Mouse (Mus musculus): ENCODE results near the gene Sclt1.

Sclt1 gene

DNA sequence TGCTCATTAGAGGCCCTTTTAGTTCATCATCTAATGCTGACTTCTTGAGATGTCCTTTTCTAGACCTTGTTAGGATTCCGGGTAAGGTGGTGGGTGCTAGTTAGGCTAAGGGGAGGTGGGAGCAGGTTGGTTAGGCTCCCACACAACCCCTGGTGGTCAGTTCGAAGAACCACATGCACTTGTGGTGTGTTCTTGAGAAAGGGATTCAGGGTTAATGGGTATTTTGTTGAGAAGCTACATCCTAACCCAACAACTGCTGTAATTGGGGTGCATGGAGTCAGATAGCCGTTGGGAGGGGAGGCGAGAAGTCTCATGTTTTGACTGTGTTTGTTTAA is 136.0 kb downstream of the Sclt1 start:
- peak; percentile 70 for DNase-seq (ENCODE audit: low read depth, low spot score)

DNA sequence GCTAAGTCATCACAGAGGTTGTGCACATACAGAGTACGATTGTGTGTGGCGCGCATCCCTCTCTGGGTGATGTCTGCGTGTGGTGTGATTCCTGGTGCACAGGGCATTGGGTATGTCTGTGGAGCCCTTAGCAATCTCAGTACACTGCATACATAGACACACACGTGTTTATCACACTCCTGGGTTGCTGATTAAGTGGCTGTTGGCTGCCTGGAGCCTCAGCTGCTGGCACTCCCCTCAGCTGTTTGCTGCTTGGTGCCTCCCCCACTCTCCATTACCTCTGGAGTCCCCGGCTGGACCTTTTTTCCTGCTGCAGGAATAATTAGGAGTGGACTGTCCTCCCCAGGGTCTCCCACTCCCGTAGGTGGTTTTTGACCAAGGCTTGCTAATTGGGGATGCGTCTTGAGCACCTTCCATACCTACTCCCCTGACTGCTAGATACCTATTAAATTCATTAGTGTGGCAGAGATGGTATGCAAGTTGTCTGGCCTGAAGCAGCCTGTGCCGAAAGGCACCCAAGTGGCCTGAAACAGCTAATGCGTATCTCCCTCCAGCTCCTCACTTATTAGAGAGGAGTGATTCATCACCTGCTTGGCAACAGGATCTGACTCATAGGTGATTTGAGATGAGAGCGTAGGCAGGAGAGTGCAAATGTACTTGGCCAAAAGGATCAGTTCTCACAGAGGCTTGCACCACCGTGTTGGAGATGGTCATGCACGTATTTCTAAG is 136.5 kb downstream of the Sclt1 start:
- no peak for DNase-seq (ENCODE audit: low read depth, low spot score)

DNA sequence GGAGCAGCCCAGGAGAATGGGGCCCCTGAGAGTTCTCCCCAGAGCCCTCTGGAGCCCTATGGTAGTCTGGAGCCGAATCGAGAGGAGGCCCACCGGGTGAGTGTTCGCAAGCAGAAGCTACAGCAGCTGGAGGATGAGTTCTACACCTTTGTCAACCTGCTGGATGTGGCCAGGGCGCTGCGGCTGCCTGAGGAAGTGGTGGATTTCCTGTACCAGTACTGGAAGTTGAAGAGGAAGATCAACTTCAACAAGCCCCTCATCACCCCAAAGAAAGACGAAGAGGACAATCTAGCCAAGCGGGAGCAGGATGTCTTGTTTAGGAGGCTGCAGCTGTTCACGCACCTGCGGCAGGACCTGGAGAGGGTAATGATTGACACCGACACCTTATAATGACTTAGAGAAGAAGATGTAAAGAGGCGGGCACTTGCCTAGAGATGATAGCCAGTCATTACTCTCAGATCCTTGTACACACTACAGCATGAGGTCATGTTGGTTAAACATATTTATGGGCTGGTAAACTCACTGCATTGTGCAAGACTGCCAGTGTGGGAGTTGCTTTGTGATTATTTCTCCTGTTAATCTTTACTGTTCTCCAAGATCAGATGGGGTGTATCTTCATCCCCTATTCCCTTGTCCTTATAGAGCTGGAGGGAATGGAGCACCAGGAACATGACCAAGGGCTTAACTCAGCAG is 137.5 kb downstream of the Sclt1 start:
- DNase-seq (ENCODE audit: low read depth, low spot score) = no peak

DNA sequence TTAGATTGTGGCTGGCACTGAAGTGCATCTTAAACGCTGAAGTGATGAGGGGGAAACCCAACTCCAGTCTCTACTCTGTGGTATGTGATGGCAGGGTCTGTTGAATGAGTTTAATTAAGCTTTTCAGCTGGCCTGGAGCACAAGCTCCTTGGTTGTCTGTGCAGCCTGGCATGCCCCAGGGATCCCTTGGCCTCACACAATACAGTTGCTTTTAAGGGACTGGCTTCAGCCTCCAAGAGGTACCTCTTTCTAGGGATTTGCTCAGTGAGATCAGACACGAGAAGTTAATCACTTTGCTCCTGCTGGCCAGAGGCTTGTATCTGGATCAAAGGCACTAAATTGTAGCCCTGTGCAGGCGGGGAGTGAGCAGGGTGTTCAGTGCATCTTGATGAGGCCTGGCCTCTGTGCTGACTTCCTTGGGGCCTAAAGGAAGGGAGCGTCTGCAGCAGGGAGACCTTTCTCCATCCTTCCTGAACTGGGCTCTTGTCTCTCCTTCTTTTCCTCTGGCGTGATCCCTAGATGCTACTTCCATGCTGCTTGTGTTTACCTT is 138.8 kb downstream of the Sclt1 start:
- no peak for DNase-seq (ENCODE audit: low read depth, low spot score)

DNA sequence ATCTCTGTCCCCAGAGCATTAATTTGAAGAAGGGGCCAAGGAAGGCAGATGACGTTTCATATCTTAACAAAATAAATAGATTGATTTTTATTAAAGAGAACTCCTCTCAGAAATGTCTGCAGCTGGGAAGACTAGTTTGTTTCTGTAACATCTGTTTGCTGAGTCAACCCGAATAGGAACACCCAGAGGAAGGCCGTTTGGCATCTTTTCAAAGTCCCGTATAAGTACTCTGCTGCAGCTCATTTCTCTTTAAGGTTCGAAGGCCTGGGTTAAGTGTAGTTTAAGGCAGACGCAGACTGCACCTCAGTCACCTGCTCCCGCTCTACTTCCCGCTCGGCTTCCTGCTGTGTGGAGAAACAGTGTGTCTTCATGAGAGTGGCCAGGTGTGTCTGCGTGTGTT is 139.4 kb downstream of the Sclt1 start:
- no peak for DNase-seq (ENCODE audit: low read depth, low spot score)

DNA sequence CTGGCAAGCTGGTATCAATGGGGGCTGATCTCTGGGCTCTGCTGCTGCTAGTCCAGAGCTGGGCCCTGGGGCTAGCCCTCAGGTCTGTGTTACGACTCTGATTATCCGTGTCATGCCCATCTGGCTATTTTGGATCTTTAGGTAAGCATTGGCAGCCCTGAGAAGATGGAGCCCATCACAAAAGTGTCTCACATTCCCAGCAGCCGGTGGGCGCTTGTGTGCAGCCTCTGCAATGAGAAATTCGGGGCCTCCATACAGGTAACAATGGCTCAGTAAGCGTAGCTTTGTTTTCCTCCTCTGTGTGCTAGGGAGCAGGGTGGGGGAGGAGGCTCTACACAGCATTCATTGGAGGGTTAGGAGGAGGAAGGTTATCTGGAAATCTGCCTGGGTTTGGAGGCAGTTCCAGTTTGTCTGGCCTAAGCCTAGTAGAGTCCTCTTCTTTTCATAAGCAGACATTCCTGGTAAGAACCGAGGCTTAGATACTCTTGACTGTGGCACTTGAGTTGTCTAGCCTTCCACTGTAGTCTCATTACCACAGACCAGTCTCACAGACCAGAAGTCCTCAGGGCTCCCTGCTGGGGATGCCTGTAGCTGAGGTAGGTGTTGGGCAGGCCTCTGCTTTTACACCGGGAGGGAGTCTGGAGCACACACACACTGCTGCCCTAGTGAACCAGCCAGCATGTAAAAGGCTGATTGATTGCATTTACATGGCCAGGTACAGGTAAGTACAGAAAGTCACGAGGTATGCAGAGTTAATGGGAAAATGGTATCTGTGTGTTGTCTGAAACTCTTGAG is 140.9 kb downstream of the Sclt1 start:
- DNase-seq (ENCODE audit: low read depth, low spot score) = peak; percentile 70

DNA sequence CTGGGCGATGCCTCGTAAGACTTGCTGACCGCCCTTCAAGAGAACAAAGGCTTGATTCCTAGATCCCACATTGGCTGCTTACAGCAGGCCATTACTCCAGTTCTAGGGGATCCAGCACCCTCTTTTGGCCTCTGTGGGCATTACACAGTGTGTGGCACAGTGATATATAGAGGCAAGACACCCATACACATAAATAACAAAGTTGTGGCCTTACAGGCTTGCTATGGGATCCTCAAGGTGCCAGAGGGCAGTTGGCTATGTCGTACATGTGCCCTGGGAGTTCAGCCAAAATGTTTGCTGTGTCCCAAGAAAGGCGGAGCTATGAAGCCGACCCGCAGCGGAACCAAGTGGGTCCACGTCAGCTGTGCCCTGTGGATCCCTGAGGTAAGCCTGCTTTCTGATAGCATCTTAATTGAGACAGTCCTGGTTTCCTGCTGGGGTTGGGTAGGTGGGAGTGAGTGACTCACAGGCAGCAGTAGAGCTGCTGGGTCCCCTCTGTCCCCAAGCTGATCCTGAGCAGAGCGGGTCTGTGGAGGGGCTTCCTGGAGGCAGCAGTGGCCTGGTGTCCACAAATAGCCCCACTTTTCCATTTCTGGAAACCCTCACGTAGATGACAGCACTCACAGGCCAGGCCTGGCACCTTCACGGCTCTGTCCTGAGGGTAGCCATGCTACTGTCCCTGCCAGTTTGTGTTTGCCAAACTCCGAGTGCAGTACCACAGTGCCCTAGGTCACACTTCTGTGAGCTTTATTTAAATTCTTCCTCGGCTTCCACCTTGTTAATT is 142.3 kb downstream of the Sclt1 start:
- DNase-seq (ENCODE audit: low read depth, low spot score) = peak; percentile 79

DNA sequence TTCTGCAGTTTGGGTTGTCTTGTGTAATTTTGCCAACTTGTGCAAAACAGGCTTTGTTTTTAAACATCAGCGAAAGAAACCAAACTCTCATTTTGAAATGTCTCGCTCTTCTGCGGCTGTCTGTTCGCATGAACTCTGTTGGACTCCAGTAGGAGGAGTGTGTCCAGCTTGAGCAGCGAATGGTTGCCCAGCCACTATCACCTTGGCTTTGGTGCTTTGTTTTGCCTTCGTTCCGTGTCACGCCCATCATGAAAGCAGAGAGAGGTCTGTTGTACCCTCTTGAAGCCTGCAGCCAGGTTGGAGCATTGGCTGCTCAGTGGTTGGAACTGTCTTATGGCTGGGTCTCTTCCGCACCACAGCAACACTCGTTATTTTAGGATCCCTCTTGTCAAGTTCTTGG is 143.1 kb downstream of the Sclt1 start:
- DNase-seq (ENCODE audit: low read depth, low spot score) = no peak

DNA sequence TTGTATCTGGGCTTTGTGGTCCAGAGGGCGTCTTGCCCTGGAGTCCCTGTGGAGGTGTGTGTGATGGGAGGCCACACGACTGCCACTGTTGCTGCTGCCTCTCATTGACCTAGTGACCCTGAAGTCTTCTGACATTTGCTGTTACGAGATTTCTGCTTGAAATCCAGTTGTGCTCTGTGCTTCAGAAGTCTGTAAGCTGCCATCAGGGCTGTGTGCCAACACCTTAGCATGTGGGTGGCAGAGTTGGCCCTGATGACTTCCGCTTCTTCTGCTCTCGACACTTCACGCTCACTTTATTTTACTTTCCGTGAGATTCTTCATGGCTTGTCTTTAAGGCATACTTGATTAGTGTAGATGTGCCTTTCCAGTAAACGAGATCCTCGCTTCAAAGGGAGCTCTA is 143.9 kb downstream of the Sclt1 start:
- DNase-seq (ENCODE audit: low read depth, low spot score) = no peak

DNA sequence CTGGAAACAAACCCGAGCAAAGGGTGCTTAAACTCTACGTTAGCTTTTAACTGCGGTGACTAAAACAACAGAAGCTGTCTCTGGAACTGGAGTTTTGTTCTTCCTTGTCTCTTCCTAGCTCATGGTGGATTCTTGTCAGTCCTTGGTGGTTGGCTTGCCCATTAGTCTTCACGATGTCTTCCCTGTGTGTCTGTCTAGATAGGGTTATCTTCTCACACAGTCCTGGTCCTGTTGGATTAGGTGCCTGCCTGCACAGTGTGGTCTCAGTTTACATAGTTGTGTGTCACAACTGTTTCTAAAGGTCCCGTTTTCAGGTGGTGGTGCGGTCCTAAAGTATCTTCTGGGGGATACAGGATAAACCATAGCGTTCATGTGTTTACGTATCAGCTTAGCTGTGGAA is 145.3 kb downstream of the Sclt1 start:
- DNase-seq (ENCODE audit: low read depth, low spot score) = no peak

DNA sequence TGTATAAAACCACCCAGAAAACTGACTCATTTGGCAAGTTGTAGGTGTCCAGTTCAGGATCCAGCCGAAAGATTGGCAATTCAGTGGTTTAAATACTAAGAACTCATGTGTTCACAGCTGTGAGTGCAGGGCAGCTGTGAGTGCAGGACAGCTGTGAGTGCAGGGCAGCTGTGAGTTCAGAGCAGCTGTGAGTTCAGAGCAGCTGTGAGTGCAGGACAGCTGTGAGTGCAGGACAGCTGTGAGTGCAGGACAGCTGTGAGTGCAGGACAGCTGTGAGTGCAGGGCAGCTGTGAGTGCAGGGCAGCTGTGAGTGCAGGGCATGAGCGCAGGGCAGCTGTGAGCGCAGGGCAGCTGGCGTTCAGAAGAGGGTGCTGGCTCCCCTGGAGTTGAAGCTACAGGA is 147.3 kb downstream of the Sclt1 start:
- no peak for DNase-seq (ENCODE audit: low read depth, low spot score)

DNA sequence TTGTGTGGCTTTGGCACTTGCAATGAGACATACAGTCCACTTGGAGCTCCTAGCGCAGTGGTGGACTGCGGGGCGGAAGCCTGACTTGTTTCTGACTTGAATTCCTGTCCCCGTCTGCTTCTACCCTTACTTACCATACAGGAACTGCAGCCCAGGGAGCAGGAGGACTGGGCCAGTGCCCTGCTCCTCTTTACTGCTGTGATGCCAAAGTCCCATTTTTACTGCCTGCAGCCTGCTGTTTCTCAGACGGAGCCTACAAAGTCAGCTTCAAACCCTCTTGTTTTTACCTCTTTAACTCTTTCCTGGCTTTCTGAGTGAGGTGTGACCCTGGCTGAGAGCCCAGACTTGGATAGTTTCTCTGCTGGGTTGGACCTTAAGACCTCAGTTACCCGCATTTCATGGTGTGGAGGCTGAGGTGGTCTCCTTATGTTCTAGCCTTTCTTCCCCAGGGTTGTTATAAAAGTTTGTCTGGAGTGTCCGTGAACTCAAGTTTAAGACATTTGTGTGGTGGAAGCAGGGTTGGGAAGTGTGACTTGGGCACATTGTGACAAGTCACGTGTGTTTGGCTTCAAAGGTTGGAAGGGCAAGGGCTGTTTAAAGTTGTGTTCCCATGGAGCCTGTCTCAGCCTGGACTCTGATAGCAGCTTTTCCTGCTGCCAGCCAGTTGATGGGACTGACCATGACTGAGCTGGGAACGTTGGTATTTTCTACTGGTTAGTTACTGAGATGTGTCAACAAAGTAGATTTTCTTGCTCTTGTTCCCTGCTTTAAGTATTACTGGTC is 148.0 kb downstream of the Sclt1 start:
- DNase-seq (ENCODE audit: low read depth, low spot score) = no peak

DNA sequence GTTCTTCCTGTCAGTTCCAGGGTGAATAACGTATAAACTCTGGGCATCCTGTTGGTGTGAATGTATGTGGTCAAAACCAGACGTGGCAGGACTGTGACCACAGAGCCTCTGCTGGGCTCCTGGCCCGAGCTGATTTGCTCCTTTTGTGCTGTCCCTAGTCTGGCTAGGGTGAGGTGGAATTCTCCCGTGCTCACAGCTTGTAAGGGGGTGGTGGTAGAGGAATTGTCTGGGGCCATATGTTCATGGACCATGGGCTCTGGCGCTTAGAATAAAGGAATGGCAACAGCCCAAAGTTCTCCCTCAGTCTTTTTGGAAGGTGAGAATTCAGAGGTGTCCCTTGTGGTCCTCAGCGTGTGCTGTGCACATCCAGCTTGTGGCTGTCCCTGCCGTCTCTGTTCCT is 149.5 kb downstream of the Sclt1 start:
- no peak for DNase-seq (ENCODE audit: low read depth, low spot score)

DNA sequence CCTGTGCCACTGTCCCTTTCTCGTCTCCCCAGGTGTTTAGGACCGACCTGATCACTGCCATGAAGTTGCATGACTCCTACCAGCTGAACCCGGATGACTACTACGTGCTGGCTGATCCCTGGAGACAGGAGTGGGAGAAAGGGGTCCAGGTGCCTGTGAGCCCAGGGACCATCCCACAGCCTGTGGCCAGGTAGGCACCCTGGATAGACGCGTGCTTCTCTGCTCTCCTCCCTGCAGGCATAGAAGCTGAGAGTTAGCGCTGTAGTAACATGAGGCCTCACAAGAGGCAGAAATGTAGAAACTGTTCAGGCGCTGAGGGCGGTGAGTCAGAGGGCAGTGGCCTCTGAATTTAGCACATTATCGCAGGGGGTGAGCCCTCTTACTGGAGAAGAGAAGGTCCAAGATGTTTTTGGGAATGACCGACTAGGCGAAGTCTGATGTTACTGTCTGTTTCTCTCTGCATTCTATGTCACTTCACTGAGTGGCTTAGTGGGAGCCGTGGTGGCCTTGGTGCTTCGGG is 150.6 kb downstream of the Sclt1 start:
- DNase-seq (ENCODE audit: low read depth, low spot score) = no peak

DNA sequence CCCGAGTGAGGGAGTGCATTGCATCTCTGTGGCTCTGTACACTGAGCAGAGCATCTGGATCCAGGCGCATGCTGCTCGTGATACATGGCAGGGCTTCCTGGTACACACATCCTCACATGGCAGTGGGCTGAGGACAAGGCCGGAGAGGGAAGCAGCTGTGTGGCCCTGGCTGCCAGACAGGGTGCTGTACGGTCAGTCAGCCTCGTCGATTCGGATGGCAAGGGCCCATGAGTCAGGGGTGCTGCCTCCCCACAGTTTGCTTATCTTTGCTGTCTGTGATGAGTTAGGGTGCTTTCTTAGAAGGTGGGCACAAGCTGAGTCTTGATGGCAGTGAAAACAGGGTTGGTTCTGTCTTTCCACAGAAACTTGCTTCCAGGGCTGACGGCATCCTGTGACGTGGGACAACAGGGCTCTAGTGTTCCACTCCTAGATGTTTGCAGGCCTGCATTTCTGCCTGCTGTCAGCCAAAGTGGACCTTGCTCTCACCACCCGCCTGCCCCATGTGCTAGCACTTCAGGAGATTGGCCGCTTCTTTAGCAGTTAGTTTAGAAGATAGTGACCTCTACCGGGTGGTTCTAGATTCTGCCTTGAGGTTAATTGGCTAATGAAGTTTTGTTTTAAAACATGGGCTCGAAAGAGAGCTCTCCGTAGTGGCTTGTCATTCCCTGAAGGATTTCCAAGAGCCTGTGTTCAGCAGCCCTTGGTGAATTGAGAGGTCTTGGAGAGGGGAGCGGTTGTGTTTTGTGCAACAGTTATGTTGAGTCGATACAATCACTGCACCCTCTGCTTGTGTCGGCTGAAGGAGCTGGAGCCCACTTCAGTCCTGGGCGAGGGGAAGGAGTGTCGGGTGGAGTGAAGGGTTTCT is 151.4 kb downstream of the Sclt1 start:
- DNase-seq (ENCODE audit: low read depth, low spot score) = no peak

DNA sequence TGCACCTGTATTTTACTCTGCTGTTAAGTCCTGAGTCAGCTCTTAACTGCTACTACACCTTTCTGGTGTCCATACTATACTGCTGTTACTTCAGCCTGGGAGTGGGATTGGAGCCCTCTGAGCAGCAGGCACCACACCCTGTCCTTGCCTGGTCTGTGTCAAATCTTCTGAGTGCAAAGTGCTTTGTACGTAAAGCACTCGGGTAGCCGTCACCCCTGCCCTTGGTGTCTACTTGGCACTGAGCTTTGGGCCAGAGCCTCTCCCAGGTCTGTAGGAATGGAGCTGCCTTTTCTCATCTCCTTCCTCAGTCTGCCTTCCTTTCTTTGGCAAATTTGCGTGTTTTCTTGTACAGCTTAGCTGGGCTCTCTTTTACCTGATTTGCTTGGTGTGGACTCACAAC is 152.3 kb downstream of the Sclt1 start:
- no peak for DNase-seq (ENCODE audit: low read depth, low spot score)

DNA sequence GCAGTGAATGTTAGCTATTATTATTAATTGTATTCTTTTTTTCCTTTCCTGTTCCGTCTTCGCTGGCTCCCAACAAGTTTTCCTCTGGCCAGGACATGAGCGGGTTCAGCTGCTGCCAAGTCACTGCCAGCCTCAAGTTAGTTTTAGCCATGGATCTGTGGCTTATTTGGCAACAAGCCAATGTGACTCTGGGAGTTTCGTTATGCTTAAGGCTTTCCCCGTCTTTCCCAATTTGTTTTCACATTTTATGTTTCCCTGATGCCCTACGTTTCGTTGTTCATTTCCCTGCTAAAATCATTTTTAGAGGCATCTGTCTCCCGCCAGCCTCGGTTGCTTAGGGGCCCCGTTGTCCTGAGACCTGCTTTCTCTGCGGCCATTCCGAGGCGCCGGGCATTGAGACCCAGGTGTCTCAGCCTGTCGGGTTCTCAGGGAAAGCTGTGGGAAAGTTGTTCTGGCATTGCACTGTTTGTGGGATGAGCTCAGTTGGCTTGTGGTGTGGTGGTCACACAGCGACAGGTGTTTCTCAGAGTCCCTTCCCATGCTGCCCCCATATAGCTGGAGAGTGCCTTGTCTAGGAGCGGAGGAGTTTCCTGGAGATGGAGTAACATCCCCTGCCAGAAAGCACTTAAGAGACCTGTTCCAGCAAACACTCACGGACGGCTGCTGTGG is 152.9 kb downstream of the Sclt1 start:
- DNase-seq (ENCODE audit: low read depth, low spot score) = no peak

DNA sequence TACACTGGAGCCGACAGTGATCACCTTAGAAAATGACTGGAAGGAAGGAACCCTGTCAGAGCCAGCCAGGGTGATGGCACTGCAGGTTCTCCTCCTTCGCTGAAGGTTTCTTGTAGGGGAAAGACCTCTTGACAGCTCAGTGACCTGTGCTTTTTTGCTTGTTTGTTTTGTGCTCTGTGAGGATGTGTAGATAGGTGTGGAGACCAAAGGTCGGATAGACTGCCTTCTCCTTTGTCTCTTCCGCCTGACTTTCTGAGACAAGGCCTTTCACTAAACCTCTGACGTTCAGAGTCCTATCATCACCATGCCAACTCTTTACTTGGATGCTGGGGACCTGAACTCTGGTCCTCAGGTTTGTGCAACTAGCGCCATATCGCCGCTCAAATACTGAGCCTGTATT is 153.8 kb downstream of the Sclt1 start:
- DNase-seq (ENCODE audit: low read depth, low spot score) = no peak

DNA sequence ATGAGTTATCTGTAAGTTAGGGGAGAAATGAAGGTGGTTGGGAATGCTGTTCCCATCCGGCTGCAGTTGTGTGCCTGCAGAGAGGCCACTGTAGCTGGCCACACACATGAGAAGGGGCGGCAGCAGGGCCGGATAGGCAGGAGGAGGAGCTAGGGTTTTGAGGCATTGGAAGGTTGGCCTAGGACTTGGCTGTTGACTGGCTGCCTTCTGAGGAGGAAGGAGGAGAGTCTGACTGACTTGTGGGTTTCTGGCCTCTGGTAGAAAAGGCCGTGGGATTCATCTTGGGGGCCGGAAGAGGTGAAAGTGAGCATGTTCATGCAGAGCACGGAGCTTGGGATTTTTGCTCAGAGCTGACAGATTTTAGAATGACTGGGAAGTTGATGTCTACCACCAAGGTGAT is 154.7 kb downstream of the Sclt1 start:
- peak; percentile 51 for DNase-seq (ENCODE audit: low read depth, low spot score)
